Mouse (Mus musculus) adrenal gland, postnatal 25 days (tissue): ENCODE data around the gene Cyp20a1. TPM values are rescaled to one million over a fixed set of nuclear protein-coding genes. Genes with fewer than 3 reads are reported as not detected.
A peak's percentile ranks its signal among the peaks of the same experiment; 100 is the strongest.

Source experiments
- DNase-seq: peaks from one replicate; pipeline ENCODE4 v3.0.0; 2021; ENCODE audit warnings: mixed read lengths
- long read RNA-seq: library from polyadenylated mRNA; stranded (forward); transcript quantifications from one replicate; pipeline ENCODE4 v2.0.0, GENCODE M21; 2021
- total RNA-seq: library from RNA; stranded (reverse); gene quantifications from 2 replicates; pipeline ENCODE4 v1.2.3, GENCODE M21; 2021

The Cyp20a1 gene
- total RNA-seq = 17.3 and 34.4 TPM in 2 replicates
- long read RNA-seq, transcript Cyp20a1-201 (13 exons, 2,223 nt) = major isoform, 30 of 32 reads
- long read RNA-seq, partial matches to known transcripts = 1 of 32 reads
- long read RNA-seq, other reads (novel, unspliced or antisense) = 0 of 32 reads

- DNase-seq = peak; percentile 90
These were observed at the start of gene Cyp20a1 for GRCm38 (mm10) chr1:60342808-60343629. Cyp20a1 (plus strand) TSS chr1:60343323.

- no peak for DNase-seq
These were observed 49.2 kb upstream of the Cyp20a1 start for GRCm38 (mm10) chr1:60293921-60294320.

- DNase-seq = no peak
These were observed 720 bp downstream of the Cyp20a1 start for GRCm38 (mm10) chr1:60343630-60344455.

GRCm38 (mm10) chr1:60344670-60345069 is 1.5 kb downstream of the Cyp20a1 start:
- DNase-seq = no peak

GRCm38 (mm10) chr1:60345712-60346111 is 2.6 kb downstream of the Cyp20a1 start:
- DNase-seq = no peak

- no peak for DNase-seq
These were observed 9.7 kb downstream of the Cyp20a1 start for GRCm38 (mm10) chr1:60352786-60353185.

- no peak for DNase-seq
These were observed 18.5 kb downstream of the Cyp20a1 start for GRCm38 (mm10) chr1:60361626-60362025.

- no peak for DNase-seq
These were observed 33.4 kb downstream of the Cyp20a1 start for GRCm38 (mm10) chr1:60376556-60376955.

- DNase-seq = no peak
These were observed 38.8 kb downstream of the Cyp20a1 start for GRCm38 (mm10) chr1:60381910-60382309.

- no peak for DNase-seq
These were observed 61.7 kb downstream of the Cyp20a1 start for GRCm38 (mm10) chr1:60404848-60405247.

GRCm38 (mm10) chr1:60408501-60409167 is 65.5 kb downstream of the Cyp20a1 start:
- DNase-seq = no peak

GRCm38 (mm10) chr1:60409168-60409828 is 66.2 kb downstream of the Cyp20a1 start, which contains the start of gene Abi2:
Abi2 (plus strand) TSS chr1:60409619.
- DNase-seq = peak; percentile 97

GRCm38 (mm10) chr1:60409928-60410817 is 67.0 kb downstream of the Cyp20a1 start:
- DNase-seq = peak; percentile 41

- DNase-seq = no peak
These were observed 73.6 kb downstream of the Cyp20a1 start for GRCm38 (mm10) chr1:60416724-60417123.

GRCm38 (mm10) chr1:60423882-60424281 is 80.8 kb downstream of the Cyp20a1 start:
- no peak for DNase-seq

- DNase-seq = no peak
These were observed 85.2 kb downstream of the Cyp20a1 start for GRCm38 (mm10) chr1:60428341-60428740.

GRCm38 (mm10) chr1:60428932-60429331 is 85.8 kb downstream of the Cyp20a1 start:
- DNase-seq = no peak

GRCm38 (mm10) chr1:60431531-60431930 is 88.4 kb downstream of the Cyp20a1 start:
- DNase-seq = no peak

- no peak for DNase-seq
These were observed 89.4 kb downstream of the Cyp20a1 start for GRCm38 (mm10) chr1:60432497-60432896.
